Mouse (Mus musculus): ENCODE results near the gene Xbp1. TPM values are rescaled to one million over a fixed set of nuclear protein-coding genes. Genes with fewer than 3 reads are reported as not detected.

Gene Xbp1
- polyA plus RNA-seq, 1 experiment from 2014 or later: 100 TPM

DNA sequence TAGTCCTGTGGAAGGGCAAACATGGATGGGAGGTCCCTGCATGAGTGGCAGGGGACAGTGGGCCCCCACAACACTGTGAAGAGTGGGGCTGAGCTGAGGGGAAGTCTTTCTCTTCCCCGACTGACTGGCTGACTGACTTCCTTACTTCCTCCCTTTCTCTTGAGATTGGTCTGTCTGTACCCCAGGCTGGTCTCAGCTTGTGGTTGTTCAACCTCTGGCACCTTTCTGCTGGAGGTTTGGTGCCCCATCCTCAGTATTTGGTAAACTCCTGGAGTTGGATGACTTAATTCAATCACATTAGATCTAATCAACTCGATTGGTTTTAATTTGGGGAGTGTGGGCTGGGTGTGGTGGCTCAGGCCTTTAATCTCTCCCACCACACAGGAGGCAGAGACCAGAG lies 46.0 kb downstream of the Xbp1 start:
- Histone ChIP-seq H3K4me1 (peaks cover 5% of the 10 kb centered on the region), H3K9me3 (no peaks in the 10 kb centered on the region), H3K36me3 (replicated peaks) (no peaks in the 10 kb centered on the region), H3K27me3 (peaks cover 3% of the 10 kb centered on the region; the same call in 1 of the 2 replicates), H3K4me3 (replicated peaks) (no peak overlapping the region), H3K27ac (no peak overlapping the region), H3K4me2 (no peak overlapping the region), H3K9ac (no peak overlapping the region)
- WGBS: 84% methylated on average over 2 of the region's 2 CpGs
- ATAC-seq (ENCODE audit: low FRiP score): no peak

DNA sequence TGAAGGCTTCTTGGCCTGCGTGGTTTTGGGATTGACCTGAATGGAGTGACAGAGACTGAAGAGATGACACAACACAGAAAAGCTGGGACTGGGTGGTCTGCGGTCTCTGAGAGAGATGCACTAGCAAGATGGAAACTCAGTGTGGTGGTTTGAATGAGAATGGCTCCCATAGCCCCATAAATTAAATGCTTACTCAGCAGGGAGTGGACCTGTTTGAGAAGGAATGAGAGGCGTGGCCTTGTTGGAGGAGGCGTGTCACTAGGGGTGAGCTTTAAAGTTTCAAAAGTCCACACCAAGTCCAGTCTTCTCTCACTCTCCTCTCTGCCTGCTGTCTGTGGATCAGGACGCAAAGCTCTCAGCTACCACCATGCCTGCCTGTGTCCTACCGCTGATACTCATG lies 47.2 kb downstream of the Xbp1 start:
- Histone ChIP-seq H3K27ac (no peak overlapping the region), H3K9ac (no peak overlapping the region), H3K36me3 (replicated peaks) (no peaks in the 10 kb centered on the region), H3K4me1 (peaks cover 5% of the 10 kb centered on the region), H3K27me3 (peaks cover 3% of the 10 kb centered on the region; the same call in 1 of the 2 replicates), H3K9me3 (no peaks in the 10 kb centered on the region), H3K4me2 (no peak overlapping the region), H3K4me3 (replicated peaks) (no peak overlapping the region)
- ATAC-seq (ENCODE audit: low FRiP score): no peak
- WGBS: 95% methylated on average over 6 of the region's 6 CpGs

DNA sequence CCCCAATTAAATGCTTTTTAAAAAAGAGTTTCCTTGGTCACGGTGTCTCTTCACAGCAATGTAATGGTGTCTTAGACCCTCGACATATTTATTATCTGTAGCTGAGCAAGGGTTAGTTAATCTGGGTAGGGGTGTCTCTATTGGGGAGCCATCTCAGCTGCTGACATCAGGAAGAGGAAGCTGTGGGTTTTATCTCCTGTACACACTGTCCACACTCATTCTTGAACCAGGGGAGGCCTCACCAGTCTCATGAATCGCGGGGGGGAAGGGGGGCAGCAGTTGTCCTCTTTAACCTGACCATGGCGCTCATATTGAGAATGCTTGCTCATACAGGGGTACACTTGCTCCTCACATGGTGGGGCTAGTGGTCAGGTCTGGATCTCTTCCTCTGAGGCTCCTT lies 47.6 kb downstream of the Xbp1 start:
- peaks cover 3% of the 10 kb centered on the region; the same call in 1 of the 2 replicates for H3K27me3 ChIP-seq
- no peak for ATAC-seq (ENCODE audit: low FRiP score)
- no peak overlapping the region for H3K4me2 ChIP-seq
- H3K36me3 ChIP-seq (replicated peaks): no peaks in the 10 kb centered on the region
- no peak overlapping the region for H3K4me3 ChIP-seq (replicated peaks)
- no peak overlapping the region for H3K9ac ChIP-seq
- H3K4me1 ChIP-seq: peaks cover under 1% of the 10 kb centered on the region
- no peaks in the 10 kb centered on the region for H3K9me3 ChIP-seq
- H3K27ac ChIP-seq: no peak overlapping the region
- 84% methylated on average over 5 of the region's 5 CpGs for WGBS

DNA sequence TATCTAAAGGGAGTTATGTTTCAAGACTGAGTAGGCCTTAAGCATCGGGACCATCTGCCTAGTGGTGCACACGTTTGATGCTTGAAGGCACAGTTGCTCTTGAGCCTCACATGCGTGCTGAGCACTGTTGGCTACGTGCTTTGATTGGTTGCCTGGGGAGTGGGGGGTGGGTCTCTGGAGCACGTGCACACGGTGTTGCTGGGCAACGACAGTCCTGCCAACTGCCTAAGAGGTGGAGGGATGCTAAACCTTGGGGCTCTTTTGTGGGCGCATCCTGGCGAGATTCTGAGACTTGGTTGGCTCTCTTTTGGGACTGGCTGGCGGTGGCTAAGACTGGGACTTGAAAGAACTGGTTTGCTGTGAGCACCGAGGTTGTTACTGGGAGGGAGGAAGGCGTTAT lies 49.0 kb downstream of the Xbp1 start, which contains the start of gene Ankrd36:
TSS of gene Ankrd36 (plus strand) at position 211 of the 400 bp plus-strand sequence.
- no peak for ATAC-seq (ENCODE audit: low FRiP score)
- Histone ChIP-seq H3K4me2 (no peak within 1 kb of the TSS), H3K4me1 (no peaks in the 10 kb centered on the region), H3K36me3 (replicated peaks) (no peaks in the 10 kb centered on the region), H3K27ac (no peak within 1 kb of the TSS), H3K9me3 (no peaks in the 10 kb centered on the region), H3K27me3 (no peaks in the 10 kb centered on the region), H3K4me3 (replicated peaks) (no peak within 1 kb of the TSS), H3K9ac (no peak within 1 kb of the TSS)
- 76% methylated on average over 12 of the region's 12 CpGs for WGBS

DNA sequence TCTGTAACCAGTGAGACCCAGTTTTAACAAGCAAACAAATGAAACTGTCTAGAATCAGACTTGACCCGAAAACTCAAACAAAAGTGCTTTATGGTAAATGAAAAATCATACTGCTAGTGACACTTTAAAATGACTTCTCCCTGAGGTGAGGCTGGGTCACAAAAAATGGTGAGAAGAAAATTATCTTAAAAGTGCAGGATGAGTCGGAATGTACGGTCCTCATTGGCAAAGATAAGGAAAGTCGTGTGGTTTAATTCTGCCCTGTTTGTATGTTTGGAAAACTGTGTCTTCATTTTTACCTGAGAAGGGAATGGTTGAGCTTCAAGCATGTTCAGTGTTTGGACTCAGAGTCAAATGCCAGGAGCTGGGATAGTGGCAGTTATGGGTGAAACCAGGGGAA lies 51.4 kb downstream of the Xbp1 start:
- Histone ChIP-seq H3K9ac (no peak overlapping the region), H3K9me3 (no peaks in the 10 kb centered on the region), H3K36me3 (replicated peaks) (no peaks in the 10 kb centered on the region), H3K27ac (no peak overlapping the region), H3K27me3 (no peaks in the 10 kb centered on the region), H3K4me2 (no peak overlapping the region), H3K4me1 (no peaks in the 10 kb centered on the region), H3K4me3 (replicated peaks) (no peak overlapping the region)
- WGBS: 91% methylated on average over 4 of the region's 4 CpGs
- ATAC-seq (ENCODE audit: low FRiP score): no peak

DNA sequence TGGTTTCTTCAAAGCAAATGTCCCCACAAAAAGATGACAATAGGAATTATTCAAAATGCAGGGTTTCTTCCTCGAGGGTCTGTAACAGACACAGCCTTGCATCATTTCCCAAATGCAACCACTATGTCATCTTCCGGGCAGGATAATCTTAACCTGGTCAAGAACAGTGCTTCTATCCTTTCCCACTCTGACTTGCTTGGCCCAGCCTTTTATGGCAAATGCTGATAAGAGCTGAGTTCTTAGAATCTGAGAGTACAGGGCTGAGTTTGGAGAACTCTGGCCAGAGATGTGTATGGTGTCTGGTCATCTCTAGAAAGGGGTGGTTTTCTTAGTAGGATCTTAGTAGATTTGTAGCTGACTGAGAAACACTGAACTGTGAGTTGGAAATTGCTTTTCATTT lies 53.4 kb downstream of the Xbp1 start:
- no peak overlapping the region for H3K4me2 ChIP-seq
- WGBS: 83% methylated on average over 2 of the region's 2 CpGs
- ATAC-seq (ENCODE audit: low FRiP score): no peak
- H3K9me3 ChIP-seq: no peaks in the 10 kb centered on the region
- H3K27ac ChIP-seq: no peak overlapping the region
- no peak overlapping the region for H3K9ac ChIP-seq
- H3K27me3 ChIP-seq: no peaks in the 10 kb centered on the region
- H3K36me3 ChIP-seq (replicated peaks): no peaks in the 10 kb centered on the region
- no peak overlapping the region for H3K4me3 ChIP-seq (replicated peaks)
- peaks cover 8% of the 10 kb centered on the region; the same call in 1 of the 2 replicates for H3K4me1 ChIP-seq

DNA sequence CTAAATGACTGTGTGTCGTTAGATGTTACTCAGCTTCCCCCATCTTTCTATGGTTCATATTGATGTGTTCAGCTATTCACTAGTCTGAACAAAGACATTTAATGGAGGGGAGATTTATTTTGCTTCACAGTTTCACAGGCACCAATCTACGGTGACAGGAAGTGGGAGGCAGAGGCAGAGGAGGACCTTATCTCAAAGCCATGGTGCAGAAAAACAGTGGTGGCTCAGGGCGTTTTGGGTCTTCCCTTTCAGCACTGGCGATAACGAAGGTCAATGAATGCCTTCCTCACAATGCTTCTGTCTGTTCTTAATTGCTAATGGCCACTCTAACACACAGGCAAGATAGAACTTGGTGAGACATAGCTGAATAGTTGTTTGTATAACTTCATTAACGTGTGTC lies 54.6 kb downstream of the Xbp1 start:
- H3K4me1 ChIP-seq: peaks cover 8% of the 10 kb centered on the region; the same call in 1 of the 2 replicates
- no peaks in the 10 kb centered on the region for H3K27me3 ChIP-seq
- H3K27ac ChIP-seq: no peak overlapping the region
- no peak for ATAC-seq (ENCODE audit: low FRiP score)
- 66% methylated on average over 6 of the region's 6 CpGs for WGBS
- no peaks in the 10 kb centered on the region for H3K36me3 ChIP-seq (replicated peaks)
- H3K9me3 ChIP-seq: no peaks in the 10 kb centered on the region
- no peak overlapping the region for H3K4me3 ChIP-seq (replicated peaks)
- H3K9ac ChIP-seq: no peak overlapping the region
- no peak overlapping the region for H3K4me2 ChIP-seq

Other genes starting within 250 kb of the Xbp1 start
- gene Znrf3, start 75.8 kb upstream of the Xbp1 start, polyA plus RNA-seq (2016; fragmentation: Nextera tagmentation; extraction: Ambion mirVana): 9.0 and 10.3 TPM in 2 replicates
- 27.1 and 28.0 TPM in 2 replicates for gene Ccdc117, start 21.5 kb downstream of the Xbp1 start, polyA plus RNA-seq (2016; fragmentation: Nextera tagmentation; extraction: Ambion mirVana)
- gene Ankrd36, start 49.0 kb downstream of the Xbp1 start, polyA plus RNA-seq (2016; fragmentation: Nextera tagmentation; extraction: Ambion mirVana): 0.33 TPM in 1 of 2 replicates, not detected in the other
- 156 and 162 TPM in 2 replicates for gene Mrps24, start 195.0 kb downstream of the Xbp1 start, polyA plus RNA-seq (2016; fragmentation: Nextera tagmentation; extraction: Ambion mirVana)
- gene Urgcp, start 241.7 kb downstream of the Xbp1 start, polyA plus RNA-seq (2016; fragmentation: Nextera tagmentation; extraction: Ambion mirVana): 24.8 and 26.2 TPM in 2 replicates

Measured in forebrain, embryonic 12.5 days (tissue).